Mouse (Mus musculus) frontal cortex, adult 2 months (tissue): Measurements from ENCODE around the gene Cfap77. TPM values are rescaled to one million over a fixed set of nuclear protein-coding genes. Genes with fewer than 3 reads are reported as not detected.

Experiments
- DNase-seq, 2 experiments: peaks; one replicate each; pipeline ENCODE4 v3.0.0; 2022; ENCODE audit warnings: low spot score in 1 of 2; ENCODE audit errors: extremely low spot score in 1 of 2
- polyA plus RNA-seq: library from polyadenylated mRNA; depleted of rRNA; stranded (reverse); fragments of >200 nt; gene quantifications from 2 replicates; pipeline ENCODE4 v1.2.3, GENCODE M21; 2012

The Cfap77 gene
- polyA plus RNA-seq, 1 experiment, result 0.14 TPM

GRCm38 (mm10) chr2:28946312-28946711, 108.6 kb downstream of the Cfap77 start:
- no peak for DNase-seq

DNA sequence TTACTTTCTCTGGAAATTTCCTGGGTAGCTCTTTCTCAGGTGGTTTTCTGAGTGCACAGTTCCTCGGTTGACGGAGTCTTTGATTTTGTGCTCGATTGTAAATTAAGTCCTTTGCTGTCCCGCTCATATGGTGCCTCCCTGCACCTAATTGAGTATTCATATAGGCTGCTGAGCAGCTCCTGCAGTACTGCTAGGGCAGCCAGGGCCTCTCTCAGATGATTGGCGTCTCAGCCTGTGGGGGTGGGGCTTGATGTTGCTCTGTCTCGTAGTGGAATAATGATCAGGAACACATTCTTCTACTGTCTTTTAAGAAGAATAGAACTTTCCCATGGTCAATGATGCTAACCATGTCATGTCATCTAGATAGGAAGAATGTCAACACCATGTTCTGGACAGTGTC, 109.5 kb downstream of the Cfap77 start:
- no peak for DNase-seq

GRCm38 (mm10) chr2:28943666-28944516, 111.0 kb downstream of the Cfap77 start:
- DNase-seq, result no peak

DNA sequence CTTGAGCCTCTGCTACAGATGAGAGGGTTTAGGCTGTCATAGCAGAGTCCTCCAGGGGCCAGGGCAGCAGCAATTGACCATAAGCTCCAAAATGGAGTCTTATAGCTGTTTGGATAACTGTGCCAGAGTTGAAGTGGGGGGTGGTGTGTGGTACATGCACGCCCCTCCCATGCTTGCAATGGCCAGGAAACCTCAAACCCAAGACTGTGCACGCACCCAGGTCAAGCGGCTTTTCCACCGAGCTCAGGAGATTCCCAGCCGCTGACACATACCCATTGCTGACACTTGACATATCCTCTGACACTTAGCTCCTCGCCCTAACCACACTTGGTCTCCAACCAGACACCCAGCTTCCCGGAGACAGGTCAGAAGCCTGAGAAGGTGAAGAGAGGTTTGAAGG, 115.9 kb downstream of the Cfap77 start:
- DNase-seq, result no peak

DNA sequence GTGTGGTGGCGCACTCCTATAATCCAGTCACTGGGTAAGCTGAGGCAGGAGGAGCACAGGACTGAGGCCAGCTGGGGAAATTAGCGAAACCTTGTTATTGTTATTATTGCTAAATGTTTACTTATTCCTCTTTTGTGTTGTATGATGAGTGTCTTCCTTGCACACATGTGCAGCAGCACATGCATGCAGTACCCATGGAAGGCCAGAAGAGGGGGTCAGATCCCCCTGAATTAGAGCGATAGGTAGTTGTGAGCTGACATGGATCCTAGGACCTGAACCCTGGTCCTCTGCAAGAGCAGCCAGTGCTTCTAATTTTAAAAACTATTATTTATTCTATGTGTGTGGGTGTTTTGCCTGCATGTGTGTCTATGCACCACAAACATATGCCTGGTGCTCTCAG, 124.3 kb downstream of the Cfap77 start:
- no peak for DNase-seq

DNA sequence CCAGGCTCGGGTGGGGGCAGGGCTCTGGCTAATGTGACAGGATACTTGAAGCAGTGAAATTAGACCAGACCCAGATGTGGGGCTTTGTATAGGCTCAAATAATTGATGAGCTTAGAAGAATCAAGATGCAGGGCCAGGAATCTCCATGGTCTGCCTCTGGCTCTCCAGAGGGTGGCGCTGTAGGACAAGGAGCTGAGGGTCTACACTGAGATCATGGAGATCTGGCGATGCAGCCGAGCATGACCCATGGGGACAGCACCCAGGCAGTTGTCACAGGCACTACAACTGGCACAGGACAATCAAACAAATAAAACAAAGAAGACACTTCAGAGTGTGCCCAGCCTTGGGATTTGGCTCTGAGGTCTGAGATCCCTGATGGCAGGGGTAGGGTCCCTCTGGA, 131.0 kb downstream of the Cfap77 start:
- peak; percentile 3 to 79 for DNase-seq

DNA sequence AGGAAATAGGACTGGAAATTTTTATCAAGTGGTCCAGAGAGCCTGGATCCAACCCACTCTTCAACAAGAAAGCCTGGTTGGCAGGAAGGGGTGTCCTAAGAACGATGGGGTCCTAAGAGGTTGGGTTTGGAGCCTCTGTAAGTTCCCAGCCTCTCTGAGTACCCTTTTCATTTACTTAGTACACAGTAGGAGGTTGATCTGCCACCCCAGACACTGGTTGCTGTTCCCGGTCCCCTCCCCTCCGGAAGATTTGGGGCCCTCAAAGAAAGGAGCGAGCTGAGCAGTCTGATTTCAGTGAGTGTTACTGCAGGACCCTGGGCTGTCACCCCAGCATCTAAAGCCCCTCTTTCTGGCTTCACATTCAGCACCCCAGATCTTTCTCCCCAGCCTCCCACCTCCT, 135.9 kb downstream of the Cfap77 start:
- no peak for DNase-seq

GRCm38 (mm10) chr2:28917518-28918361, 137.1 kb downstream of the Cfap77 start:
- no peak for DNase-seq

DNA sequence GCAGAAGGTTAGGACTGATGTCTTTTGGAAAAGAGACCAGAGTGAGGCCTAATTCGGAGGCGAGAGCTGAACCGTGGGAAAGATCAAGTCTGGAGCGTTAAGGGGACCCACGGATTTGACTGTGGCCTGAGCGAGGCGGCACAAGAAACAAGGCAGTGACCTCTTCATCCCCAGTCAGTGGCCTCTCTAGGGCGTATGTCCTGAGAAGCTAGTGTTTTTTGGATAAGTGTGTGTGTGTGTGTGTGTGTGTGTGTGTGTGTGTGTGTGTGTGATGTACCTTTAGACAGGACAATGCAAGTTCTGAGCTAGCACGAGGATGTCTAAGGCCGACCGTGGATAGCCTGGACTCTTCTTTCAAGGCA, 137.7 kb downstream of the Cfap77 start:
- DNase-seq, result no peak

DNA sequence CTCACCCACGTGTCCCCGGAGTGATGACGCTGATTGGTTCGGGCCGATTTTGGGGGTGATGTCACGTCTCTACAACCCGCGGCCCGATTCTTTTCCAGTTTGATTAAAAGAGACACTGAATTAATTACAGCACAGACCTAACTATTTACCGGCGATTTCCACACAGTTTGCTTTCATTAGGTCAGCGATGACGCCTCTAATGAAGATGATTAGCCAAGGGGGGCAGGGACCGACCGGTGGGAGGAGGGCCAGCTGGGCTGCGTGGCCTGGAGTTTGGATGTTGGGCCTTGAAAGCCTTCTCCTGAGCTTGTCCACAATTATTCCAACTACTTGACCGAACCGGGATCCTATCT, 138.4 kb downstream of the Cfap77 start, which contains the start of gene Barhl1:
Barhl1 (minus strand) TSS at position 156 of the 353 bp plus-strand sequence.
- DNase-seq, result no peak

- DNase-seq, result no peak
Observed at GRCm38 (mm10) chr2:28915768-28916512, 138.9 kb downstream of the Cfap77 start.

DNA sequence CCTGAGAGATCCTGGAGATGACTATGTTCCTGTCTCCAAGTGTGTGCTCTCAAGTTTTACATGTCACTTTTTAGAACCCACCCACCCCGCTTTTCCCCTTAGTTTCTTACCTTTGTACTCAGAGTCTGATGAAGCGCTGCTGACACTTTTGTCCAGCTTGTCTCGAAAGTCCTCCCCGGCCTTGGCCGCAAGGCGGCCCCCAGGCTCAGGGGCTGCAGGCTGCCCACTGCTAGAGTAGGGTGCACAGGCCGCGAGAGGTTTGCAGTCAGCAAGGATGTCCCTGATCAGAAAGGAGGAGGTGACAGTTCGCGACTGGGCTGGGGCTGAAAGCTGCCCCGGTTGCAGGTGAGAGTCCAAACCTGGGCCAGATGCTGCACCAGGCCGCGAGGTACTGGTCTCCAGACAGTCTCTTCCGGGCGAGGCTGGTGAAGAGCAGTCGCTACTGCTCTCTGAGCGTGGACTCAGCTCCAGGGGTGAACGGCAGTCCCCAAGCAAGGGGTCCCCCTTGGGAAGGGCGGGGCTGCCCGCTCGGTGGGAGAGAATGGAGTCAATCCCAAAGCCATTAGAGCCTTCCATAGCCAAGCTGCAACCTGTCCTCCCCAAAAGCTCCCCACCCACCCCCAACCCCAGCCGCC, 139.6 kb downstream of the Cfap77 start:
- no peak for DNase-seq

DNA sequence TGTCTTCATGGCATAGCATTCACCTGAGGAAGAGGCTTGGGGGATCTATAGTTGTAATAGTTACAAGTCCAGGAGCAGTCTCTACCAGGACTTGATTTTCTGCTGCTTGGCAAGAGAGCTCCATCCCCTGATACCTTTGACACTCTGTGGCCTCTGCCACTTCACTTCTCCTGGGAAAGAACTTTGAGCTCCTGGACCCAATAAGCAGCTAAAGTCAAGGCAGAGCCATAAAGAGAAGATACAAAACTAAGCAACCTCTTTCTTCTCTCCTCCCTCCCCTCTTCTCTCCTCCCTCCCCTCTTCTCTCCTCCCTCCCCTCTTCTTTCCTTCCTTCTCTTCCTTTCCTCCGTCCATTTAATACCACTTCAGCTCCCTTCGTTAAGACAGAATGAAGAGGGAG, 140.7 kb downstream of the Cfap77 start:
- DNase-seq, result no peak

- no peak for DNase-seq
Observed at GRCm38 (mm10) chr2:28912961-28913360, 141.9 kb downstream of the Cfap77 start.

DNA sequence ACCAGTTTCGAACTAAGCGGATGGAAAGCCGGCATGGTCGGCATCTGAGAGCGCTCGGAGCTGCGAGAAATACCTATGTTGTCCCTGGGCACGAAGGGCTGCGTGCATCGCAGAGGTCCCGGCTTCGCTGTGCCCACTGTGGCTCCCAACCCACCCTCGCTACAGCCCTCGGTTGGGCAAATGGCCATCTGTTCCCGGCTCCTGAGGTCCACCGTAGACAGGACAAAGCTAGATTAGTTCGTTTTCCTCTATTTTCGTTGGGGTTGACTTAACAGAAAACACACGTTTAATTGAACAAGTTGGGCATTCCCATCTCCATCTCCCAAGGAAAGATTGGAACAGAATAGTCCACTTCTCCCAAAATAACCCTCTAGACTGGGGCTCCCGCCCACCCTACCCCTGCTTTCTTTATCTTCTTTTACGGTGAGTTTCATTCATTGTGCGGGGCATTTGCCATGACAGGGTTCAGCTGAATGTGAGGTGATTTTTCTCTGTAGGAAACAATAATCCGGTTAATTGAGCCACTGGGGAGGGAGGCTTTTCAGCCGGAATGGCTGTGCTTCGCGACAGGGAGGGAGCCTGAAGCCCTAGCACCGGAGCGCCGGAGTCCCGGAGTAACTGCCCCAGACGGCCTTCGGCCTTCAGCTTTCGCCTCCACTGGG, 142.7 kb downstream of the Cfap77 start:
- no peak for DNase-seq

- DNase-seq, result no peak
Observed at GRCm38 (mm10) chr2:28911331-28912038, 143.4 kb downstream of the Cfap77 start.

DNA sequence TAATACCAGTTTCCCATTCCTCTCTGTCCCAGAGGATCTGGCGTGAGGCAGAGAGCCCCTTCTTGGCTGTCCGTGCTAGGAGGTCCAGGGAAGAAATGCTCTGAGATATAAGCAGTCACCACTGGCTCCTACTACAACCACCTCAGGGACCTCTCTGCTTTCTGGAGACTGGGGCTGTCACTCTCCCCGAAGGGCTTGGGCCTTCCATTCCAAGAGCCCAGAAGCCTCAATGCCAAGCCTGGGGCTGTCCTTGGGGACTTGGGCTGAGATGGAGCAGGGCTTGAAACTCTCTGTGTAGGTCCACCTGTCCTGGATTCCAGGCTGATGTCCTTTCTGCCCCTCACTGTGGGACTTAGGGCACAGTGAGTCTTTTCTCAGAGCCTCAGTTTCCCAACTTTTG, 144.0 kb downstream of the Cfap77 start:
- DNase-seq, result no peak

DNA sequence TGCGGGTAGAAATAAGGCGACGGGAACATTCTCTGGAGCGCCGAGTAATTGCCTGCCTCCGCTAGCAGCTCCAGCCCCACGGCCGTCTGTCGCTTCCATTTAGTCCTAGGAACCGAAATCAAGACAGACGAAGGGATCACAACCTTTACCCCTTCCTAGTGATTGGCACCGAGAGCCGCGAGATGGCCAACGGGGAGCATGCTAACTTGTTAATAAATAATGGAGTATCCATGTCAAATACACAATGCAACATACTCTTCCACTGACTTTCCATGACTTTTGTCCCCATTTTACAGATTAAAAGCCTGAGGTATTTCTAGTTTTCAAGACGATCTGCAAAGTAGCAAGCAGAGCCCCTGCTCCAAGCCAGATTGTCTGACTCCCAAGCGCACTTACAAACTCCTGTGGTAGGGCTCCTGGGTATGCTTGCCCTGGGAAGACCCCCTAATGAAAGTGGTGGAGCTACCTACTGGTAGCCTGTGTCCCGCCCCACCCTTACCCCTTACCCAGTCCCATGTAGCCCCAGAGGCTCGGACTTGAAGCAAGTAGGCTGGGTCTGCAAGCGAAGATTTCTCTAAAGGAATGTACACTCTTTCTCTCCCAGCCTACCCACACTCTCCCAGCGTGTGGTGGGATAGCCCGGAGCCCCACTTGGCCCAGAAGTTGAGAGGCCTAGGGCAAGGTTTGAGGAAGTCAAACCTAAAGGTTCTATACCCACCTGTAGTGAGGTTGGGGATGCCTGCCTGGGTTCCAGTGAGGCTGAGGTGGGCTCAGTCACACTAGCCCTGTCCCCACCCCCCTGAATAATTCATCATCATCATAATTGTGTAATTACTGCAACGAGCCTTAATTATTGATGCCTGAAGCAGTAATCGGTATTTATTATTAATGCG, 144.8 kb downstream of the Cfap77 start:
- no peak for DNase-seq
